Mouse (Mus musculus): ENCODE results near the gene Nr2c2ap. TPM values are rescaled to one million over a fixed set of nuclear protein-coding genes. Genes with fewer than 3 reads are reported as not detected.

The Nr2c2ap gene
- total and polyA plus RNA-seq, 3 experiments = 5.5 to 7.6 (median 7.0) TPM

DNA sequence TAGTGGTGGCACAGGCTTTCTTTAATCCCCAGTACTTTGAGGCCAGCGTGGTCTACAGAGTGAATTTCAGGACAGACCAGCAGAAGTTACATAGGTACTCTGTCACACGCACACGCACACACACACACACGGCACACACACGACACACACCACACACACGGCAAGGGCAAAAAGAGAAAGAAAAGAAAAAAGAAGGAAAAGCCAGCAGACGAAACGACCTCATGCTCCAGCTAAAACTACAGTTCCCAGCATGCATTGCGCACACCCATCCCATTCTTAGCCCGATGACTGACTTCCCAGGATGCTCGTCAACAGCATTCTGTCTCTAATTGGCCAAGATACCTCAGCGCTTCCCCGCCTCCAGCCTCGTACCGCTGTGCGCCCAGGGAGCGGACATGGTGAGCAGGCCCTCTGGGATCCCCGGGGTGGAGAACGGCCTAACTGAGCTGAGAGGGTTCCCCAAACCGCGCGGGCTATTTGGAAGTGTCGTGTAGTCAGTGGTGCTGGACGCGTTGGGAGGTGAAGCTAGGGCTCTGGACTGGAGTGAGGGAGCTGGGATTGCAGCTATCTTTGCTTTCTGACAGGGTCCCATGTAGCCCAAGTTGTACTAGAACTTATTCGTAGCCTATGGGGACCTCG lies 41.0 kb downstream of the Nr2c2ap start, which contains the start of gene Tmem161a:
Gene Tmem161a, plus strand, starts transcription at position 314 of the 639 bp plus-strand sequence.
- H3K27me3 ChIP-seq (ENCODE audit: control insufficient read depth, insufficient read depth, low read length) = no peaks in the 10 kb centered on the region
- peaks cover 3% of the 10 kb centered on the region for H3K4me1 ChIP-seq (ENCODE audit: control insufficient read depth, insufficient read depth, low read length)
- intact Hi-C loops (cut with DNase I) = loop anchor here (2.0 to 5.0 kb wide), 3 partner anchors 33 to 60 kb away; partner anchors contain the start of genes Armc6, Borcs8, Mef2b and Rfxank
- H3K79me2 ChIP-seq (replicated peaks; ENCODE audit: control insufficient read depth, insufficient read depth, low read length) = 0 out of 2 replicates have a peak, but pooled peaks cover 1% of the 10 kb centered on the region
- WGBS = 3% methylated on average over 27 of the region's 27 CpGs
- no peaks in the 10 kb centered on the region for H3K36me3 ChIP-seq (ENCODE audit: control insufficient read depth, insufficient read depth, low read length)
- H3K27ac ChIP-seq = peak within 1 kb of the TSS; percentile 83
- TF ChIP-seq EP300 (IDR thresholded peaks at IDR 0.05; ENCODE audit: insufficient read depth, low read depth, low read length) (peak; percentile 72; the same call in 1 of the 2 replicates), POLR2A (IDR thresholded peaks at IDR 0.05; ENCODE audit: insufficient read depth, low read depth, low read length) (peak; percentile 96), CTCF (IDR thresholded peaks at IDR 0.05) (no peak)
- DNase-seq = peak; percentile 89 to 93
- peak within 1 kb of the TSS; percentile 71 for H3K4me3 ChIP-seq
- peak within 1 kb of the TSS; percentile 87 for H3K9ac ChIP-seq (ENCODE audit: low read depth, low read length)

DNA sequence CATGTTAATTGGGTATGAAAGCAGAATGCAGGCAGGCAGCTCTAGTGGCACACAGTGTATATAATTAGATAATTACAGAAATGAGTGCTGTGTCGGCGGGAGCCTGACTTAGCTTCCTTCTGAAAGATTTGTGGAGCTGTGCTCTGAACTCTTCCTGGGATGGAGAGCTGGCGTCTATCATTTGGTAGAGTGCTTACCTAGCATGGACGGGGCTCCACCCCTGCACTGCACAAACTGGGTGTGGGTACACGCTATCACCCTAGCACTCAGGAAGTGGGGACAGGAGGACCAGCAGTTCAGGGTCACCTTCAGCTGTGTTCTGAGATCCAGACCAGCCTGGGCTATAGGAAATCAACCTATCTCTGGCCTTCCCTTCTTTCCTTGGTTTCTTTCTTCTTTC lies 42.2 kb downstream of the Nr2c2ap start:
- H3K27me3 ChIP-seq (ENCODE audit: control insufficient read depth, insufficient read depth, low read length) = no peaks in the 10 kb centered on the region
- 0 out of 2 replicates have a peak, but pooled peaks cover 1% of the 10 kb centered on the region for H3K79me2 ChIP-seq (replicated peaks; ENCODE audit: control insufficient read depth, insufficient read depth, low read length)
- no peak overlapping the region for H3K27ac ChIP-seq
- no peak overlapping the region for H3K4me3 ChIP-seq
- intact Hi-C loops (cut with DNase I) = loop anchor here (2.0 to 5.0 kb wide), 3 partner anchors 35 to 59 kb away; partner anchors contain the start of genes Armc6, Borcs8, Mef2b and Rfxank
- H3K4me1 ChIP-seq (ENCODE audit: control insufficient read depth, insufficient read depth, low read length) = peaks cover 3% of the 10 kb centered on the region
- H3K36me3 ChIP-seq (ENCODE audit: control insufficient read depth, insufficient read depth, low read length) = no peaks in the 10 kb centered on the region
- TF ChIP-seq CTCF (IDR thresholded peaks at IDR 0.05) (no peak), POLR2A (IDR thresholded peaks at IDR 0.05; ENCODE audit: insufficient read depth, low read depth, low read length) (no peak), EP300 (IDR thresholded peaks at IDR 0.05; ENCODE audit: insufficient read depth, low read depth, low read length) (no peak)
- DNase-seq = no peak
- no peak overlapping the region for H3K9ac ChIP-seq (ENCODE audit: low read depth, low read length)
- 67% methylated on average over 5 of the region's 5 CpGs for WGBS

DNA sequence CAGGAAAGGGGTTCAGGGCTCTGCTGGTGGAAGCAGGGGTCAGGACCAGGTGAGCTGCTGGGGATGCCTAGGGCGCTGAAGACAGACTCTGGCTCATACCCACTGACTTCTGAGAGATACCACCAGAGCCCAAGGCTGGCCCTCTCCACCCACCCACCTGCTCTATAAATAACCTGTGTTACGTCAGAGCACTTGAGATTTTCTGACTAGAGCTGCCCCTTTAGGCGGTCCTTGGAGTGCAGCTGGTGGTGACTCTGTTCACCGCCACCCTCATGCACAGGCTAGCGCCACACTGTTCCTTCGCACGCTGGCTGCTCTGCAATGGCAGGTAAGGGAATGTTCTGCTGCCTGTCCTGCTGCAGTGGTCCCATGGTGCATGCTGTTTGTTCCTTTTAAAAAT lies 42.9 kb downstream of the Nr2c2ap start:
- intact Hi-C loops (cut with DNase I) = loop anchor here (5.0 kb wide), 1 partner anchor 58 kb away; the partner anchor contains the start of genes Armc6 and Sugp2
- Histone ChIP-seq H3K9ac (ENCODE audit: low read depth, low read length) (no peak overlapping the region), H3K27me3 (ENCODE audit: control insufficient read depth, insufficient read depth, low read length) (no peaks in the 10 kb centered on the region), H3K4me1 (ENCODE audit: control insufficient read depth, insufficient read depth, low read length) (peaks cover 3% of the 10 kb centered on the region), H3K36me3 (ENCODE audit: control insufficient read depth, insufficient read depth, low read length) (no peaks in the 10 kb centered on the region), H3K4me3 (no peak overlapping the region), H3K79me2 (replicated peaks; ENCODE audit: control insufficient read depth, insufficient read depth, low read length) (0 out of 2 replicates have a peak, but pooled peaks cover 1% of the 10 kb centered on the region), H3K27ac (no peak overlapping the region)
- TF ChIP-seq EP300 (IDR thresholded peaks at IDR 0.05; ENCODE audit: insufficient read depth, low read depth, low read length) (0 out of 2 replicates have a peak, but pooled peaks have one; percentile 8), POLR2A (IDR thresholded peaks at IDR 0.05; ENCODE audit: insufficient read depth, low read depth, low read length) (no peak), CTCF (IDR thresholded peaks at IDR 0.05) (no peak)
- 64% methylated on average over 7 of the region's 7 CpGs for WGBS
- DNase-seq = peak in 1 of 2 experiments; percentile 14

DNA sequence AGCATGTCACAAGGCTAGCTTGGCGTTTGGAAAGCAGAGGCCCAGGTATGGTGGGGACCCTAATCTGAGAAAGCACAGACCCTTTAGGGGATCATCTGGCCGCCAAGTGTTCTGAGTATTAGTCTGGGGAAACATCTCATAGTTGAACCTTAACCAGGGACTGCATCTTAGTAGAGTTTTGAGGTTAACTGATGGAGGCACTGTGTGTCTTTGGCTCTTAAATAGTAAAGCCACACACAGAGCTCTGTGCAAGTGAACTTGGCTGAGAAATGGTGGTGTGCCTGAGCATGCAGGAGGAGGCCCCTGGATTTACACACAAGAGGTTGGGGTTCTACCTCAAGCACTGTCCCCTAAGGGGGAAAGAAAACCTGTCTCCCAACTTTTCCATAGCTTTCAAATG lies 47.1 kb downstream of the Nr2c2ap start:
- no peaks in the 10 kb centered on the region for H3K27me3 ChIP-seq (ENCODE audit: control insufficient read depth, insufficient read depth, low read length)
- H3K4me3 ChIP-seq = no peak overlapping the region
- TF ChIP-seq EP300 (IDR thresholded peaks at IDR 0.05; ENCODE audit: insufficient read depth, low read depth, low read length) = no peak
- TF ChIP-seq CTCF (IDR thresholded peaks at IDR 0.05) = no peak
- no peak for TF ChIP-seq POLR2A (IDR thresholded peaks at IDR 0.05; ENCODE audit: insufficient read depth, low read depth, low read length)
- no peaks in the 10 kb centered on the region for H3K36me3 ChIP-seq (ENCODE audit: control insufficient read depth, insufficient read depth, low read length)
- no peak for DNase-seq
- intact Hi-C loops (cut with DNase I) = loop anchor here (5.0 kb wide), 1 partner anchor 44 kb away; no protein-coding TSS in a partner anchor
- 0 out of 2 replicates have a peak, but pooled peaks cover 1% of the 10 kb centered on the region for H3K79me2 ChIP-seq (replicated peaks; ENCODE audit: control insufficient read depth, insufficient read depth, low read length)
- peaks cover 1% of the 10 kb centered on the region; the same call in 1 of the 2 replicates for H3K4me1 ChIP-seq (ENCODE audit: control insufficient read depth, insufficient read depth, low read length)
- WGBS = 90% methylated on average over 2 of the region's 2 CpGs
- H3K9ac ChIP-seq (ENCODE audit: low read depth, low read length) = no peak overlapping the region
- H3K27ac ChIP-seq = no peak overlapping the region

DNA sequence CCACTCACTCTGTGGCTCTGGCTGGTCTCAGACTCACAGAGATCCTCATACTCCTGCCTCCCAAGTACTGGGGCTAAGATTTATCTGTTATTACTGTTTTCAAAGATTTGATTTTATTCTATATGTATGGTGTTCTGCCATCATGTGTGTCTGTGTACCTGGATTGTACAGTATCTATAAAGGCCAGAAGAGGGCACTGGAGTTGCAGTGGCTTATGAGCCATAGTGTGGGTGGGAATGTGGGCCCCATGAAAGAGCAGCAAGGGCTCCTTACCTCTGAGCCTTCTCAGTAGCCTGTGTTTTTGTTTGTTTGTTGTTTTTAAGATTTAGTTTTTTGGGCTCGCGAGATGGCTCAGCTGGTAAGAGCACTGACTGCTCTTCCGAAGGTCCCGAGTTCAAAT lies 47.9 kb downstream of the Nr2c2ap start:
- intact Hi-C loops (cut with DNase I) = loop anchor here (5.0 kb wide), 1 partner anchor 43 kb away; no protein-coding TSS in a partner anchor
- Histone ChIP-seq H3K4me3 (no peak overlapping the region), H3K4me1 (ENCODE audit: control insufficient read depth, insufficient read depth, low read length) (no peaks in the 10 kb centered on the region), H3K9ac (ENCODE audit: low read depth, low read length) (no peak overlapping the region), H3K36me3 (ENCODE audit: control insufficient read depth, insufficient read depth, low read length) (no peaks in the 10 kb centered on the region), H3K27ac (no peak overlapping the region), H3K79me2 (replicated peaks; ENCODE audit: control insufficient read depth, insufficient read depth, low read length) (no peaks in the 10 kb centered on the region), H3K27me3 (ENCODE audit: control insufficient read depth, insufficient read depth, low read length) (no peaks in the 10 kb centered on the region)
- no peak for DNase-seq
- WGBS = 95% methylated on average over 4 of the region's 4 CpGs
- TF ChIP-seq CTCF (IDR thresholded peaks at IDR 0.05) (peak; percentile 67), EP300 (IDR thresholded peaks at IDR 0.05; ENCODE audit: insufficient read depth, low read depth, low read length) (no peak)
